Mouse (Mus musculus): Measurements from ENCODE around the gene Cysltr2. TPM values are rescaled to one million over a fixed set of nuclear protein-coding genes. Genes with fewer than 3 reads are reported as not detected.

Gene Cysltr2
- not detected in 2 replicates for polyA plus RNA-seq (2014; fragmentation: Nextera tagmentation; extraction: Ambion mirVana)

- no peaks in the 10 kb centered on the region for H3K27me3 ChIP-seq (ENCODE audit: control insufficient read depth, insufficient read depth, low read length)
- WGBS = 64% methylated on average over 6 of the region's 6 CpGs
- ATAC-seq (replicated peaks; ENCODE audit: low FRiP score) = no peak
- DNase-seq (ENCODE audit: low spot score) = no peak
- H3K27ac ChIP-seq (ENCODE audit: low read depth, low read length) = no peak within 1 kb of the TSS
- H3K9me3 ChIP-seq (ENCODE audit: control insufficient read depth, low read length) = no peaks in the 10 kb centered on the region
- H3K36me3 ChIP-seq (ENCODE audit: control insufficient read depth, insufficient read depth, low read length) = no peaks in the 10 kb centered on the region
- no peaks in the 10 kb centered on the region; the same call in 1 of the 2 replicates for H3K4me1 ChIP-seq (replicated peaks; ENCODE audit: control insufficient read depth, insufficient read depth, low read length)
- no peak within 1 kb of the TSS for H3K4me2 ChIP-seq (ENCODE audit: low read depth, low read length, severe bottlenecking)
- no peak within 1 kb of the TSS for H3K9ac ChIP-seq (ENCODE audit: low read length)
- no peak within 1 kb of the TSS for H3K4me3 ChIP-seq (ENCODE audit: low read depth, low read length)
Observed at GRCm38 (mm10) chr14:73048937-73049336, at the start of gene Cysltr2. Gene Cysltr2 (minus strand): TSS chr14:73049114.

- H3K9ac ChIP-seq (ENCODE audit: low read length) = no peak overlapping the region
- WGBS = 84% methylated on average over 13 of the region's 13 CpGs
- DNase-seq (ENCODE audit: low spot score) (no peak), ATAC-seq (replicated peaks; ENCODE audit: low FRiP score) (no peak)
- H3K4me3 ChIP-seq (ENCODE audit: low read depth, low read length) = no peak overlapping the region
- no peaks in the 10 kb centered on the region for H3K27me3 ChIP-seq (ENCODE audit: control insufficient read depth, insufficient read depth, low read length)
- no peaks in the 10 kb centered on the region for H3K36me3 ChIP-seq (ENCODE audit: control insufficient read depth, insufficient read depth, low read length)
- no peaks in the 10 kb centered on the region for H3K9me3 ChIP-seq (ENCODE audit: control insufficient read depth, low read length)
- H3K27ac ChIP-seq (ENCODE audit: low read depth, low read length) = no peak overlapping the region
- no peaks in the 10 kb centered on the region for H3K4me1 ChIP-seq (replicated peaks; ENCODE audit: control insufficient read depth, insufficient read depth, low read length)
- no peak overlapping the region for H3K4me2 ChIP-seq (ENCODE audit: low read depth, low read length, severe bottlenecking)
Observed at GRCm38 (mm10) chr14:73094802-73095550, 46.1 kb upstream of the Cysltr2 start.

GRCm38 (mm10) chr14:73092871-73093270 is 44.0 kb upstream of the Cysltr2 start:
- ATAC-seq (replicated peaks; ENCODE audit: low FRiP score) (no peak), DNase-seq (ENCODE audit: low spot score) (no peak)
- Histone ChIP-seq H3K4me3 (ENCODE audit: low read depth, low read length) (no peak overlapping the region), H3K27ac (ENCODE audit: low read depth, low read length) (no peak overlapping the region), H3K9ac (ENCODE audit: low read length) (no peak overlapping the region), H3K36me3 (ENCODE audit: control insufficient read depth, insufficient read depth, low read length) (no peaks in the 10 kb centered on the region), H3K27me3 (ENCODE audit: control insufficient read depth, insufficient read depth, low read length) (no peaks in the 10 kb centered on the region), H3K9me3 (ENCODE audit: control insufficient read depth, low read length) (no peaks in the 10 kb centered on the region), H3K4me2 (ENCODE audit: low read depth, low read length, severe bottlenecking) (no peak overlapping the region), H3K4me1 (replicated peaks; ENCODE audit: control insufficient read depth, insufficient read depth, low read length) (no peaks in the 10 kb centered on the region)
- WGBS = 91% methylated on average over 3 of the region's 3 CpGs

- Histone ChIP-seq H3K27me3 (ENCODE audit: control insufficient read depth, insufficient read depth, low read length) (no peaks in the 10 kb centered on the region), H3K9ac (ENCODE audit: low read length) (no peak overlapping the region), H3K4me3 (ENCODE audit: low read depth, low read length) (no peak overlapping the region), H3K27ac (ENCODE audit: low read depth, low read length) (no peak overlapping the region), H3K4me1 (replicated peaks; ENCODE audit: control insufficient read depth, insufficient read depth, low read length) (no peaks in the 10 kb centered on the region), H3K36me3 (ENCODE audit: control insufficient read depth, insufficient read depth, low read length) (no peaks in the 10 kb centered on the region), H3K4me2 (ENCODE audit: low read depth, low read length, severe bottlenecking) (no peak overlapping the region), H3K9me3 (ENCODE audit: control insufficient read depth, low read length) (no peaks in the 10 kb centered on the region)
- 89% methylated on average over 1 of the region's 1 CpGs for WGBS
- ATAC-seq (replicated peaks; ENCODE audit: low FRiP score) = no peak
- no peak for DNase-seq (ENCODE audit: low spot score)
Observed at GRCm38 (mm10) chr14:73088224-73088623, 39.3 kb upstream of the Cysltr2 start.

GRCm38 (mm10) chr14:73087746-73088145 is 38.8 kb upstream of the Cysltr2 start:
- Histone ChIP-seq H3K36me3 (ENCODE audit: control insufficient read depth, insufficient read depth, low read length) (no peaks in the 10 kb centered on the region), H3K9me3 (ENCODE audit: control insufficient read depth, low read length) (no peaks in the 10 kb centered on the region), H3K4me2 (ENCODE audit: low read depth, low read length, severe bottlenecking) (no peak overlapping the region), H3K4me3 (ENCODE audit: low read depth, low read length) (no peak overlapping the region), H3K27ac (ENCODE audit: low read depth, low read length) (no peak overlapping the region), H3K27me3 (ENCODE audit: control insufficient read depth, insufficient read depth, low read length) (no peaks in the 10 kb centered on the region), H3K4me1 (replicated peaks; ENCODE audit: control insufficient read depth, insufficient read depth, low read length) (no peaks in the 10 kb centered on the region), H3K9ac (ENCODE audit: low read length) (no peak overlapping the region)
- ATAC-seq (replicated peaks; ENCODE audit: low FRiP score) (no peak), DNase-seq (ENCODE audit: low spot score) (no peak)
- WGBS = 87% methylated on average over 5 of the region's 5 CpGs

- Histone ChIP-seq H3K27ac (ENCODE audit: low read depth, low read length) (no peak overlapping the region), H3K4me3 (ENCODE audit: low read depth, low read length) (no peak overlapping the region), H3K4me2 (ENCODE audit: low read depth, low read length, severe bottlenecking) (no peak overlapping the region), H3K4me1 (replicated peaks; ENCODE audit: control insufficient read depth, insufficient read depth, low read length) (no peaks in the 10 kb centered on the region), H3K27me3 (ENCODE audit: control insufficient read depth, insufficient read depth, low read length) (no peaks in the 10 kb centered on the region), H3K9me3 (ENCODE audit: control insufficient read depth, low read length) (no peaks in the 10 kb centered on the region), H3K9ac (ENCODE audit: low read length) (no peak overlapping the region), H3K36me3 (ENCODE audit: control insufficient read depth, insufficient read depth, low read length) (no peaks in the 10 kb centered on the region)
- DNase-seq (ENCODE audit: low spot score) (no peak), ATAC-seq (replicated peaks; ENCODE audit: low FRiP score) (no peak)
- 94% methylated on average over 5 of the region's 5 CpGs for WGBS
Observed at GRCm38 (mm10) chr14:73087247-73087646, 38.3 kb upstream of the Cysltr2 start.

GRCm38 (mm10) chr14:73086425-73086824 is 37.5 kb upstream of the Cysltr2 start:
- Histone ChIP-seq H3K27ac (ENCODE audit: low read depth, low read length) (no peak overlapping the region), H3K36me3 (ENCODE audit: control insufficient read depth, insufficient read depth, low read length) (no peaks in the 10 kb centered on the region), H3K27me3 (ENCODE audit: control insufficient read depth, insufficient read depth, low read length) (no peaks in the 10 kb centered on the region), H3K9me3 (ENCODE audit: control insufficient read depth, low read length) (no peaks in the 10 kb centered on the region), H3K4me1 (replicated peaks; ENCODE audit: control insufficient read depth, insufficient read depth, low read length) (no peaks in the 10 kb centered on the region), H3K9ac (ENCODE audit: low read length) (no peak overlapping the region), H3K4me3 (ENCODE audit: low read depth, low read length) (no peak overlapping the region), H3K4me2 (ENCODE audit: low read depth, low read length, severe bottlenecking) (no peak overlapping the region)
- DNase-seq (ENCODE audit: low spot score) (no peak), ATAC-seq (replicated peaks; ENCODE audit: low FRiP score) (no peak)
- 59% methylated on average over 3 of the region's 3 CpGs for WGBS

GRCm38 (mm10) chr14:73083563-73083962 is 34.6 kb upstream of the Cysltr2 start:
- Histone ChIP-seq H3K27me3 (ENCODE audit: control insufficient read depth, insufficient read depth, low read length) (no peaks in the 10 kb centered on the region), H3K9ac (ENCODE audit: low read length) (no peak overlapping the region), H3K4me2 (ENCODE audit: low read depth, low read length, severe bottlenecking) (no peak overlapping the region), H3K4me3 (ENCODE audit: low read depth, low read length) (no peak overlapping the region), H3K36me3 (ENCODE audit: control insufficient read depth, insufficient read depth, low read length) (no peaks in the 10 kb centered on the region), H3K4me1 (replicated peaks; ENCODE audit: control insufficient read depth, insufficient read depth, low read length) (no peaks in the 10 kb centered on the region), H3K9me3 (ENCODE audit: control insufficient read depth, low read length) (no peaks in the 10 kb centered on the region), H3K27ac (ENCODE audit: low read depth, low read length) (no peak overlapping the region)
- 84% methylated on average over 2 of the region's 2 CpGs for WGBS
- ATAC-seq (replicated peaks; ENCODE audit: low FRiP score) = no peak
- no peak for DNase-seq (ENCODE audit: low spot score)

- H3K4me2 ChIP-seq (ENCODE audit: low read depth, low read length, severe bottlenecking) = no peak overlapping the region
- DNase-seq (ENCODE audit: low spot score) = no peak
- no peak for ATAC-seq (replicated peaks; ENCODE audit: low FRiP score)
- H3K9me3 ChIP-seq (ENCODE audit: control insufficient read depth, low read length) = no peaks in the 10 kb centered on the region
- H3K4me1 ChIP-seq (replicated peaks; ENCODE audit: control insufficient read depth, insufficient read depth, low read length) = no peaks in the 10 kb centered on the region
- WGBS = 82% methylated on average over 7 of the region's 7 CpGs
- no peak overlapping the region for H3K27ac ChIP-seq (ENCODE audit: low read depth, low read length)
- H3K36me3 ChIP-seq (ENCODE audit: control insufficient read depth, insufficient read depth, low read length) = no peaks in the 10 kb centered on the region
- no peak overlapping the region for H3K9ac ChIP-seq (ENCODE audit: low read length)
- no peak overlapping the region for H3K4me3 ChIP-seq (ENCODE audit: low read depth, low read length)
- H3K27me3 ChIP-seq (ENCODE audit: control insufficient read depth, insufficient read depth, low read length) = no peaks in the 10 kb centered on the region
Observed at GRCm38 (mm10) chr14:73064460-73064859, 15.5 kb upstream of the Cysltr2 start.

All from forebrain, embryonic 11.5 days (tissue).